Mouse (Mus musculus): ENCODE measurements around the gene Duox1. TPM values are rescaled to one million over a fixed set of nuclear protein-coding genes. Genes with fewer than 3 reads are reported as not detected.

Duox1 gene
- polyA plus RNA-seq, 1 experiment from 2014 or later, result 0.15 TPM

DNA sequence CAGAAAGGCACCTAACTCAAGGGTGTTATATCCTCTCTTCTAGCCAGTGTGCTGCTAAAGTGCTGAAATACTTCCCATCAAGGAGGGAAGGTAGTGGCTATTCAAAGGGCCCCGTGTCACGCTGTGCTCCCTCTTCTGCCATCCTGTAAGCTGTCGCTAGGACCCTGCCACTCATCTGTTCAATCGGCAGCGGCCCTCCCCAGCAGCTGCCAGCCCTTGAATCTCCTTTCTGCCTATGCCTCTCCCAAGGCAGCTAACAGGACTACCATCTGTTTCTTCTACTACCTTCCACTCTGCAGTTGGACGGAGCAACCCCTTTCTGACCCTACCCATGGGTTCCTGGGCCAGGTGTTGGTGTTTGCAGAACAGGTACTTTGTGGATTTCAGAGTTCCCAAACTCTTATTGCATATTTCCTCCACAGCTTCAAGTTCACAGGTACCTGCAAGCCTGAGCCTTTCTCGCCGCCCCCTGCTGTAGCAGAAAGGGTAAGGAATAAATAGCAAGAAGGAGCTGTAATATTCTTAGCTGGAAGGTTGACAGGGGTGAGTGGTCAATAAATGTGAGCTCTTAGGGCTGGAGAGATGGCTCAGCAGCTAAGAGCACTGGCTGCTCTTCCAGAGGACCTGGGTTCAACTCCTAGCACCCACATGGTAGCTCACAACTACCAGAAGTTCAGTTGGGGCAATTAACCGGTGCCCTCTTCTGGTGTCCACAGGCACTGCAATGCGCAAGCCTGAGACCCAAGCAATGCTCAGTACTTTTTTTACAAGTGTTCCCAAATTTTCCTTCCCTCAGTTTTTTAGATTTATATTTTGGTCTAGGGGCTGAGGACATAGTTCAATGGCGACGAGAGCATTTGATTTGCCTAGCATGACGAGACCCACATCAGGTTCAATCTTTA, 47.4 kb downstream of the Duox1 start:
- no peak overlapping the region for H3K27ac ChIP-seq
- H3K4me2 ChIP-seq (replicated peaks), result no peak overlapping the region
- 80% methylated on average over 13 of the region's 13 CpGs for WGBS
- H3K27me3 ChIP-seq, result no peaks in the 10 kb centered on the region
- no peak overlapping the region for H3K4me3 ChIP-seq (replicated peaks)
- peaks cover 28% of the 10 kb centered on the region for H3K36me3 ChIP-seq
- H3K4me1 ChIP-seq (replicated peaks), result peaks cover 42% of the 10 kb centered on the region
- no peak overlapping the region for H3K9ac ChIP-seq (replicated peaks)
- no peaks in the 10 kb centered on the region for H3K9me3 ChIP-seq
- no peak for ATAC-seq

DNA sequence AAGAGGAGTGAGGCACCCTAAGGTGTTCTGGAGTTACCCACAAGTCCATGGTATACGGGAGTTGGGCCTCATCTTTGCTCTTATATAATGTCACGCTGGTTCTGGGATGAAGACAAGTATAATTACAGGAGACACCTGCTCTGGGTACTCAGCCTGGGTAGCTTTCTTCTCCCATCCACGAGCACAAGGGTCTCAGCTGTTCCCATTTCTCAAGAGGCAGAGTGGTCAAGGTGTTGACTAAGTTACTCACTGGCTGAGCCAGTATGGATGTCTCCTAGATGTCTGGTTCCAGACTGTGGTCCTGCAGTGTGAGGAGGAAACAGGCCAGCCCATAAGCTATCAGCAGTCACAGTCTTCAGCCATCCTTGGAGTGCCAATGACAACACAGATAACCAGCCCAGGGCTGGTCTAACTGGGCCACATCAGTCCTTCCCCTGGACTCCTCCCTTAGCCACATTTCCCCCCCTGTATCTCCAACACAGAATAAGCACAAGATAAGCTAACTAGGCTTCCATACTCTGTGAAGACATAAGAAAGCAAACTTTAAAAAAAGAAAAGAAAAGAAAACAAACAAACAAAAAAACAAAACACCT, 49.0 kb downstream of the Duox1 start:
- no peaks in the 10 kb centered on the region for H3K27me3 ChIP-seq
- peaks cover 47% of the 10 kb centered on the region for H3K4me1 ChIP-seq (replicated peaks)
- ATAC-seq, result no peak
- H3K4me3 ChIP-seq (replicated peaks), result no peak overlapping the region
- no peaks in the 10 kb centered on the region for H3K9me3 ChIP-seq
- H3K27ac ChIP-seq, result no peak overlapping the region
- H3K9ac ChIP-seq (replicated peaks), result no peak overlapping the region
- WGBS, result 90% methylated on average over 3 of the region's 3 CpGs
- H3K4me2 ChIP-seq (replicated peaks), result no peak overlapping the region
- H3K36me3 ChIP-seq, result peaks cover 16% of the 10 kb centered on the region

DNA sequence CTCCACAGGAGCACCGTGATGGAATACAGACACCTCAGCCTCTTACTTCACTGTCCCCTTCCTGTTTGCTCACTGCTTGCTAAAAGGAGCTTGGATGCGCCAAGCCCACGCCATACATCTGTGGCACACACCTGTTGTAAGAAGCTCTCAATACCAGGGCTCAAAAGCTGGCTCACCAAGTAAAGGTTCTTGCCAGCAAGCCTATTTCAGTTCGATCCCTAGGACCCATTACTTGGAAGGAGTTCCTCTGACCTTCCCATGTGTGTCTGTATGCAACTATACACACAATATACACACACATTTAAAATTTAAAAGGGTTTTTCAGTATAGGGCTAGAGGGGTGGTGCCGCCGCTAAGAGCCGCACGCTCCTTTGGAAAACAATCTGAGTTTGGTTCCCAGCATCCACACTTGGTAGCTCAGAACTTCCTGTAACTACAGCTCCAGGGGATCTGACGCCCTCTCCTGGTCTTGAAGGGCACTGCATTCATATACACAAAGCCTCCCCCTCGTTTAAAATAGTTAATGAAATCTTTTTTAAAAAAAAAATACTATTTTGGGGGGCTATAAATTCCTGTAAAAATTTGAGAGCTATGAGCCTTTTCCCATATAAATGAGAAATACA, 49.9 kb downstream of the Duox1 start:
- Histone ChIP-seq H3K27ac (no peak overlapping the region), H3K4me2 (replicated peaks) (peak overlapping the region; percentile 81; the same call in 1 of the 2 replicates), H3K9me3 (no peaks in the 10 kb centered on the region), H3K4me3 (replicated peaks) (no peak overlapping the region), H3K9ac (replicated peaks) (no peak overlapping the region), H3K27me3 (peaks cover 4% of the 10 kb centered on the region; the same call in 1 of the 2 replicates), H3K36me3 (peaks cover 12% of the 10 kb centered on the region), H3K4me1 (replicated peaks) (peaks cover 50% of the 10 kb centered on the region)
- 88% methylated on average over 10 of the region's 10 CpGs for WGBS
- ATAC-seq, result no peak

DNA sequence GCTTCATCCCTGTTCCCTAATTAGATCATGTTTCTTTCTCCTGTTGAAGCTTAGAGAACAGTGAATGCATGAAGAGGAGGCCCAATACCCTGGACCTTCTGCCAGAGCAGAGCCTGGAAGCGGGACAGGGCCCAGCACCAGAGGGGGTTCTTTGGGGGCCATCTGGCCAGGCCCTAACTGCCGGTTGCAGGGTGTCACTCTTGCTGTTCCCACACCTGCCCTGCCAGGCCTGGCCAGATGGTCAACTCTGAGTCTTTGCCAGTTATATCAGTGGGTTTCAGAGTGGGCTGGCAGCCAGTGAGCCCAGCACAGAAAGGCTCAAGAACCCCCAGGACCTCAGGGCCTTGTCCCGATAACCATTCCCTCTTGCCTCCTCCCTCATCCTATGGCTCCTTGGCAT, 50.6 kb downstream of the Duox1 start:
- Histone ChIP-seq H3K4me2 (replicated peaks) (peak overlapping the region; percentile 81), H3K4me1 (replicated peaks) (peaks cover 50% of the 10 kb centered on the region), H3K4me3 (replicated peaks) (peak overlapping the region; percentile 90), H3K27ac (peak overlapping the region; percentile 69; the same call in 1 of the 2 replicates), H3K27me3 (peaks cover 11% of the 10 kb centered on the region; the same call in 1 of the 2 replicates), H3K36me3 (peaks cover 12% of the 10 kb centered on the region), H3K9me3 (no peaks in the 10 kb centered on the region), H3K9ac (replicated peaks) (peak overlapping the region; percentile 97)
- ATAC-seq, result no peak
- WGBS, result 72% methylated on average over 3 of the region's 3 CpGs

DNA sequence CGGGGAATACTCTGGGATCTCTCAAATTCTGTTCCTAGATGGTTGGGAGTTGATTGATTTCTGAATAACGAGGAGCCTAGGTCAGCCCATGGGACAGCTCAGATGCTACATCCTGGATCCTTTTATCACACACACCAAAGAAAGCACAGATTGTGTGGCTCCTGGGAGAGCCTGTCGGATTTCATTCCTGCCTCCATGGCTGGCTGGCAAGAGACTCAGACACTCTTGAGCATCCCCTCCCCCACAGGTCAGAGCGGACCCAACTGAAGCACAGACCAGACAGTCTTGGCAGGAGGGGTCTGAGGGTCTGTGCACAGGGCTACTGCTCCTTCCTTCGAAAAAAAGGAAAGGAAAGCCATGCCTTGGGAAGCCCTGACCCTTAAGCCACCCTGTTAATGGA, 51.2 kb downstream of the Duox1 start:
- peak overlapping the region; percentile 69 for H3K27ac ChIP-seq
- peaks cover 12% of the 10 kb centered on the region; the same call in 1 of the 2 replicates for H3K27me3 ChIP-seq
- H3K4me1 ChIP-seq (replicated peaks), result peaks cover 50% of the 10 kb centered on the region
- WGBS, result 27% methylated on average over 5 of the region's 5 CpGs
- no peak for ATAC-seq
- peak overlapping the region; percentile 97 for H3K9ac ChIP-seq (replicated peaks)
- no peaks in the 10 kb centered on the region for H3K9me3 ChIP-seq
- H3K36me3 ChIP-seq, result peaks cover 12% of the 10 kb centered on the region
- H3K4me3 ChIP-seq (replicated peaks), result peak overlapping the region; percentile 90
- peak overlapping the region; percentile 81 for H3K4me2 ChIP-seq (replicated peaks)

DNA sequence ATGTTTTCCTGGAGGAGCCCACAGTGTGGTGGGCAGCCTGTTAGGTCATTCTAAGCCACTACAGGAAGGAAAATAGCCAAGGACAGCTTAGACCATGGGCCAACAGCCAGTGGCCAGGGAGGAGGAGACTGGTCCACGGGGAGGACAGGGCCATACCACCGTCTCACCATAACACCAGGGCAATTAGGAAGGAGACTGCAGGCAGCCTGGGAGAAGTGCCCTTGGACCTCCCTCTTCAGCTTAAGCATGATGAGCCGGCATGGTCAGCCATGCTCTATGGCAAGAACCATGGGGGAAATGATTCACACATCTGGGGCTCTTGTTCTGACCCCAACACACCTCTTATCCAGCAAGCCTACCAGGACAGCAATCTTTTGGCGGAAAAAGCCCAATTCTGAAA, 51.7 kb downstream of the Duox1 start:
- Histone ChIP-seq H3K9ac (replicated peaks) (peak overlapping the region; percentile 97), H3K4me2 (replicated peaks) (peak overlapping the region; percentile 81), H3K27me3 (peaks cover 12% of the 10 kb centered on the region; the same call in 1 of the 2 replicates), H3K36me3 (peaks cover 12% of the 10 kb centered on the region), H3K4me1 (replicated peaks) (peaks cover 45% of the 10 kb centered on the region), H3K9me3 (no peaks in the 10 kb centered on the region), H3K27ac (peak overlapping the region; percentile 69), H3K4me3 (replicated peaks) (peak overlapping the region; percentile 90)
- no peak for ATAC-seq
- 31% methylated on average over 4 of the region's 4 CpGs for WGBS

DNA sequence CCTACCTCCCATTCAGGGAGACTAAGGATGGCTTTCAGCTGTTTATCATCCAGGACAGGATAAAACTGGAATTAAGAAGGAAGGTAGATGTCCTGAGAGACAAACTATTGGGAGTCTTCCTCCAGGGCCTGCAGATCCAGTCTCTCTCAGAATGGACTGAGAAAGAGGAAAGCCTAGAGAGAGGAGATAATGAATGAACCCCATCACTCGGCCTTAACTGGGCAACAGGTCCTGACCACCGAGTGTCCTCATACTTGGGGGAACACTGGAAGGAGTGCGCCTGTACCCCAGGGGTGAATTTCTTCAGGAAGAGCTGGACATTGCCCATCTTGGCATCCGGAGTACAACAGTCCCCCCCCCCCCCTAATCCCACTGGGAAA, 52.2 kb downstream of the Duox1 start:
- Histone ChIP-seq H3K4me3 (replicated peaks) (peak overlapping the region; percentile 90), H3K4me1 (replicated peaks) (peaks cover 40% of the 10 kb centered on the region), H3K27ac (peak overlapping the region; percentile 69; the same call in 1 of the 2 replicates), H3K9me3 (no peaks in the 10 kb centered on the region), H3K4me2 (replicated peaks) (peak overlapping the region; percentile 81), H3K36me3 (peaks cover 12% of the 10 kb centered on the region), H3K9ac (replicated peaks) (peak overlapping the region; percentile 97), H3K27me3 (peaks cover 12% of the 10 kb centered on the region; the same call in 1 of the 2 replicates)
- 7% methylated on average over 4 of the region's 4 CpGs for WGBS
- ATAC-seq, result no peak

DNA sequence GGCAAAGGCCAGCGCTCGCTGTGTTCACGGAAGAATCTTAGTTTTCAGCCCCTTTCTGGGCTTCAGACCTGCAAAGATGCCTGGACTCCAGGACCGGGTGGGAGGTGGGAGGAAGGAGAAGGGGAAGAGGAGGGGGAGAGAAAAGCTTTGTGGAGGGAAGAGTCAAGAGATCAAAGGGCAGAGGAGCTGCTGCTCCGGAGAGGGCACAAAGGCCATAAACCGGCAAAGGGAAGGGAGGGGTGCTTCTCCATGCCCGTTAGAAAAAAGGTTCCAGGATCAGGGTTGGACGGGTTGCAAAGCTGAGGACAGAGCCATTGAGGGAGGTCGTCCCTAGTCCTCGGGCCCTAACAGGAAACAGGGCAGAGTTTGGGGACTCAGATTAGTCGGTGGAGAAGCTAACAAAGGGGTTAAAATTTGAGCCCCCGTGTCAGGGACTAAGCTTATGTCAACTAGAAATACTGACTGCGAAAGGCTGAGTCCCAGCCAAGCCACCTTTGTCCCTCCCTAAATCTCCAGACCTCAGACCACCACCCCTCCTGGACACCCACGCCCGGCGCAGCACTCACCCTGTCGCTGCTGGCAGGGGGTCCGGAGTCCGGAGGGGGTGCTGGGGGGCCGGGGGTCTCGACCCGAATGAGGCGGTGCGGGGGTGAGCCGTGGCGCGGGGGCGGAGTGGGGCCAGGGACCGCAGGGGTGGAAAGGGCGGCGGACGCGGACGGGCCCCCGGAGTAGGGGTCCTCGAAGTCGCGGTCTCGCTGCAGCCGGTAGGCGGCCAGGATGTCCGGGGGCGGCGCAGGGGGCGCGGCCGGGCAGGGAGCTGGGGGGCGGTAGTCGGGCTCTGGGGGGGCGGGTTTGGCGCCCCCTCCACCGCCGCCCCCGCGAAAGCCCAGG, 52.9 kb downstream of the Duox1 start:
- Histone ChIP-seq H3K9ac (replicated peaks) (peak overlapping the region; percentile 97), H3K27ac (peak overlapping the region; percentile 64), H3K36me3 (peaks cover 10% of the 10 kb centered on the region), H3K4me2 (replicated peaks) (peak overlapping the region; percentile 81), H3K4me1 (replicated peaks) (peaks cover 38% of the 10 kb centered on the region), H3K9me3 (no peaks in the 10 kb centered on the region), H3K27me3 (peaks cover 12% of the 10 kb centered on the region; the same call in 1 of the 2 replicates), H3K4me3 (replicated peaks) (peak overlapping the region; percentile 90)
- WGBS, result 0% methylated on average over 49 of the region's 55 CpGs
- peak; percentile 49 for ATAC-seq

DNA sequence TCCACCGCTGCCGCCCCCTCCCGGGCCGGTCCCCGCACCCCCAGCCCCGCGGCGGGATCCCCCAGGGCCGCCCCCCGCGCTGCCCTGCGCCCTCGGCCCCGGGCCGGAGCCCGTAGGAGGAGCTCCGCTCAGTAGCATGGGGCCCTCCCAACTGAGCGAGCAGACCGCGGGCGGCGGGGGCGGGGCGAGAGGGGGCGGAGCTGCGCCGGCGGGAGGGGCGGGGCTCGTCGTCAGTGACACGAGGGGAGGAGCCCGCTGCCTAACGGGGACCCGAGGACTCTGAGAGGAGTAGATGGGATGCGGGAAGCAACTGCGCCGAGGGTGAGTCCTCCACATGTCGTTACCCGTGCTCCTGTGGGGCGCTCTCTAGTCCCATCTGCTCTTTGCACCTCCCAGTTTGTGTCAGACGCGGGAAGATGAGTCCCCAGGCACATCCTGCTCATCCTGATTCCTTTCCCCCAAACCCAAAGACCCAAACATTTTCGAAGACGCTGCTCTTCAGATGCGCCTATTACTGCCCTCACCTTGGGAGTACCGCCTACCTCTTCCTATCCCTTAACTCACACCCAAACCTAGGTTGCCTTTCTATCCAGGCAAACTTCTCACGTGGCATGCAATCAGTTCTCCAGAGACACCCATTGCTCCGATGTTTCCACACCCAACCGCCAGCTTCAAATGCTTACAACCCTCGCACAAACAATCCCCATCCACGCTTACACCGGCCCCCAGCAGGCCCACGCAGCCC, 53.7 kb downstream of the Duox1 start, which contains the start of gene Shf:
Gene Shf (minus strand): TSS at position 168 of the 745 bp plus-strand sequence.
- peak within 1 kb of the TSS; percentile 90 for H3K4me3 ChIP-seq (replicated peaks)
- no peaks in the 10 kb centered on the region for H3K9me3 ChIP-seq
- peaks cover 2% of the 10 kb centered on the region; the same call in 1 of the 2 replicates for H3K36me3 ChIP-seq
- peak within 1 kb of the TSS; percentile 97 for H3K9ac ChIP-seq (replicated peaks)
- H3K4me1 ChIP-seq (replicated peaks), result peaks cover 36% of the 10 kb centered on the region
- under 1% methylated on average over 53 of the region's 54 CpGs for WGBS
- H3K27me3 ChIP-seq, result peaks cover 12% of the 10 kb centered on the region; the same call in 1 of the 2 replicates
- ATAC-seq, result peak; percentile 92
- peak within 1 kb of the TSS; percentile 81 for H3K4me2 ChIP-seq (replicated peaks)
- H3K27ac ChIP-seq, result peak within 1 kb of the TSS; percentile 64

DNA sequence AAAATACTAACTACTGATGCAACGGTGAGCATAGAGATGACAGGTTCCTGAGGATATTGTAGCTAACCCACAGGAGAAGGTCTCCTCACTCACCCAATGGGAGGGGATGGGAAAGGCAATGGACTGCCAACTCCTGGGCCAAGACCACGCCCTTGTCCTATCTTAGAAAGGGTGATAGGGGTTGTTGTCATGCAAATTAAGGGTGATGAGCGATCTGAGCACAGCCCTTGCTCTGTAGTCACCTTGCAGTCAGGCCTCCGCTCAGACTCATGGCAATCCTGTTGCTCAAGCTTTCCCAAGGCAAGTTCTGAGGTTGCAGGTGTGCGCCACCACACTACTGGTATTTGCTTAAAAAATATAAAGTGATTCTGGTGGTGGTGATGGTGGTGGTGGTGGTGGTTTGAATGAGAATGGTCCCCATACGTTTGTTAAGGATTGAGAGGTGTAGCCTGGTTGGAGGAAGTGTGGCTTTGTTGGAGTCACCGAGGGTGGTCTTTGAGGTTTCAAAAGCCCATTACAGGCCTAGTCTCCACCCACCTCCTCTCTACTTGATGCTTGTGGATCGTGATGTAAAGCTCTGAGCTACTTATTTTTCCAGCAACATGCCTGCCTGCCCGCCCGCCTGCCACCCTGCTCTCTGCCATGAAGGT, 54.8 kb downstream of the Duox1 start:
- no peak for ATAC-seq
- H3K27ac ChIP-seq, result no peak overlapping the region
- 25% methylated on average over 10 of the region's 10 CpGs for WGBS
- H3K27me3 ChIP-seq, result peaks cover 12% of the 10 kb centered on the region; the same call in 1 of the 2 replicates
- H3K9me3 ChIP-seq, result no peaks in the 10 kb centered on the region
- no peak overlapping the region for H3K4me3 ChIP-seq (replicated peaks)
- no peak overlapping the region; the same call in 1 of the 2 replicates for H3K4me2 ChIP-seq (replicated peaks)
- no peak overlapping the region for H3K9ac ChIP-seq (replicated peaks)
- peaks cover 37% of the 10 kb centered on the region for H3K4me1 ChIP-seq (replicated peaks)
- H3K36me3 ChIP-seq, result no peaks in the 10 kb centered on the region

All from midbrain, embryonic 13.5 days (tissue).